Mouse (Mus musculus) lung, adult 2 months (tissue): ENCODE measurements at regions not wholly inside any gene's neighbourhood (a gene's known extent, or its start where the extent isn't known, plus 50 kb on each side); places are given as distances from the start of the nearest gene placed in this dataset.

ENCODE experiments used
- DNase-seq: peaks from one replicate; pipeline ENCODE4 v3.0.0; 2022
- H3K4me1 ChIP-seq: fragments of 200-500 bp; 2 replicates; pipeline ENCODE4 v1.6.1; 2011; ENCODE audit warnings: low read length; ENCODE audit not compliant: control insufficient read depth, insufficient read depth
- H3K4me3 ChIP-seq: fragments of 200-500 bp; replicated peaks from 2 replicates; pipeline ENCODE3; 2011; ENCODE audit warnings: low read depth, mild to moderate bottlenecking, control low read depth, low read length; ENCODE audit errors: extremely low read depth
- CTCF ChIP-seq: fragments of 200-500 bp; IDR thresholded peaks from 2 replicates; pipeline ENCODE4 v1.5.1; 2011; ENCODE audit warnings: mild to moderate bottlenecking, low read length, control low read depth; ENCODE audit not compliant: insufficient read depth
- POLR2A ChIP-seq: fragments of 200-500 bp; IDR thresholded peaks from 2 replicates; pipeline ENCODE4 v1.6.1; 2011; ENCODE audit warnings: low read depth, mild to moderate bottlenecking, control low read depth, low read length, borderline replicate concordance; ENCODE audit errors: extremely low read depth
- WGBS: fragments of 180-500 bp; shearing (Covaris S2); methylation state at CpG from one replicate; pipeline ENCODE4 v1.1.7; 2018; 5-methylcytosine and 5-hydroxymethylcytosine counted together

GRCm38 (mm10) chr7:36874004-36874403 is 176.1 kb downstream of the Tshz3 start:
- TF ChIP-seq POLR2A, result no peak
- no peak for TF ChIP-seq CTCF
- Histone ChIP-seq H3K4me1 (no peaks in the 10 kb centered on the region), H3K4me3 (no peak overlapping the region)
- WGBS, result 73% methylated on average over 5 of the region's 5 CpGs
- DNase-seq, result no peak

- 33% methylated on average over 7 of the region's 7 CpGs for WGBS
- TF ChIP-seq POLR2A (no peak), CTCF (no peak)
- no peak for DNase-seq
- no peak overlapping the region for H3K4me3 ChIP-seq
- no peaks in the 10 kb centered on the region for H3K4me1 ChIP-seq
Measured at GRCm38 (mm10) chr7:36877686-36878085, 179.8 kb downstream of the Tshz3 start.

DNA sequence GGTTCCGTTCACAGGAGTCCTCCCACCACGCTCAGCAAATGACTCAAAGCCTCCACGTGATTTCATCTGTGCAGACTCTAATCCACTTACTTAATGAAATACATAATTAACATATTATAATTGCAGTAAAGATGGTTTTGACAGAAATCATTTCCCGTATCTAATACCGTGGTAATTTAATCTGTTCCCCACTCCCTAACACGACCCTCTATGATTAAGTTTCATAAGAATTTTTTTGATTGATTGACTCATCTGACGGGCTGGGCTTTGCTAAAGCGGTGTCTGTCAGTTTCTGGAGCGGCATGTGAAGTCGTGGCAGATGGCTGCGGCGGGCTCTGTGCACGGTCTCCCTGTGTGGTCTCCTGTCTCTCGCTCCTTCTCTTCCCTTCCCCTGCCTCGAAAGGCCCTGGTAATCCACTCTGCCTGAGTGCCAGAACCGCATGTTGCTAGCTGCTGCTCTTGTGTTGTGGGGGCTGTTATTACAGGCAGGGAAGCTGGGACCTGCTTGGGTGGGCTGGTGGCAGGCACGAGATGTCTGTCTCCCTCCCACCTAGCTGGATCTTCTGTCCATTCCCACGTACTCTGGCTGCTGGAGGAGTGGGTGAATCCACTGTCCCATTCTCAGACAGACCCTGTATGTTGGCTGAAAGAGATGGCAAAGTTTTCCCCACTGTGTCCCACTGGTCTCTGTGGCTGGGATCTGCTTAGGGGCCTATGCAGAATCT is 195.0 kb downstream of the Tshz3 start:
- 65% methylated on average over 18 of the region's 18 CpGs for WGBS
- Histone ChIP-seq H3K4me3 (no peak overlapping the region), H3K4me1 (no peaks in the 10 kb centered on the region)
- TF ChIP-seq CTCF (no peak), POLR2A (no peak)
- DNase-seq, result no peak

DNA sequence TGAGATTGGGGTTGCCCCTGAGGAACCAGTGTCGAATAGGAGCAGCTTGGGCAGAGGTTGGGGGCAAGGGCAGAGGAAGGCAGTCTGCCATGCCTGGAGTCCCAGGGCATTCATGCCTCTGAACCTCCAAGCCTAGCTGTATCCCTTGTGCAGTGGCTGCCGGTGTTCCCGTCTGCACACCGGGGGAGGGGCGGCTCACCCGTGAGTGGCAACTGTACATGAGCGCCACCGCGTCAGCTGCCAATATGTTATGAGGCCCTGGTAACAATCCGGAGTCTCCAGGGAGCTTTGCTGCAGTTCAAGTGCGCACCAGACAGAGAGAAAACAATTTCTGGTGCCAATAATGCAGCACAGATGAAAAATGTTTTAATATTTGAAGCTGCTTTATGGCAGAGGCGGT is 198.4 kb downstream of the Tshz3 start:
- no peak for TF ChIP-seq CTCF

DNA sequence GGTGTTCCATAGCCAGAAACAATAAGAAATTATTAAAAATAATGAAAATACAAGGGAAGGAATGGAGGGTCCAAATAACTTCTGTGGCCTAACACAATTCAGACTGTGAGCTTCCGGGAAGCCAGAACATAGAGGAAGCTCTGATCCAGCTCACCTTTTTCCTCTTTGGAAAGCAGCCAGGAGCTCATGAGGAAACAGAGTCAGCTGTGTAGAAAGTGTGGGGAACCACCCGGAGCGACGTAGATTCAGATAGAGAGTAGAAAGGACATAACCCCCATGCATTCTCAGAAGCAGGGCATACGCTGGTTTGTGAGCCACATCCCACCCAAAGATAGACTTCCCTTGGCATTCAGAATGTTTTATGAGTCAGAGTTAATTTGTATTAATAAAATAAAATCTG is 203.6 kb downstream of the Tshz3 start:
- H3K4me3 ChIP-seq, result no peak overlapping the region
- no peaks in the 10 kb centered on the region for H3K4me1 ChIP-seq
- no peak for DNase-seq
- TF ChIP-seq CTCF (no peak), POLR2A (no peak)
- 57% methylated on average over 5 of the region's 5 CpGs for WGBS

More for the DNA sequence above, 198.4 kb downstream of the Tshz3 start:
- 62% methylated on average over 12 of the region's 12 CpGs for WGBS
- no peak for DNase-seq
- no peaks in the 10 kb centered on the region for H3K4me1 ChIP-seq
- no peak overlapping the region for H3K4me3 ChIP-seq

GRCm38 (mm10) chr7:36913304-36913703 is 215.4 kb downstream of the Tshz3 start:
- WGBS, result 64% methylated on average over 3 of the region's 3 CpGs
- no peak for TF ChIP-seq POLR2A
- TF ChIP-seq CTCF, result no peak
- Histone ChIP-seq H3K4me3 (no peak overlapping the region), H3K4me1 (no peaks in the 10 kb centered on the region)
- no peak for DNase-seq

DNA sequence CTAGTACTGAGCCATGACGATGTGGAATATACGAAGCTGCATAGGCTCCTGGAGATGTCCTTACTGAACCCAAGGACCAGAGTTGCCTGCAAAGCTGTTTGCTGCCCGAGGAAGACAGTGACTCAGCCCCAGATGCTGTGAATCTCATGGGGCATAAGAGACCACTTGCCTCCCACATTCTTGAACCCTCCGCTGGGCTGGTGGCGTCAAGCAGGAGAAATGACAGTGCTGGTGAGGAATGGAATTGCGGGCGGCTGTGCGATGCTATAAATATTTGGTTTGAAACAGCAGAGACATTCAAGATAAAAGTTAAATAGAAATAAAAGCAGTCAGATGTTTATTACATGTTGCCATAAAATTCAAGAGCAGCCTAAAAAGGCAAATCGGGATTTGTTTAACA is 216.3 kb downstream of the Tshz3 start:
- H3K4me3 ChIP-seq, result no peak overlapping the region
- 65% methylated on average over 9 of the region's 9 CpGs for WGBS
- TF ChIP-seq CTCF, result no peak
- no peak for TF ChIP-seq POLR2A
- no peaks in the 10 kb centered on the region for H3K4me1 ChIP-seq
- DNase-seq, result no peak

GRCm38 (mm10) chr7:36915171-36915570 is 217.3 kb downstream of the Tshz3 start:
- WGBS, result 79% methylated on average over 5 of the region's 5 CpGs
- DNase-seq, result no peak
- Histone ChIP-seq H3K4me3 (no peak overlapping the region), H3K4me1 (no peaks in the 10 kb centered on the region)
- TF ChIP-seq CTCF (no peak), POLR2A (no peak)

GRCm38 (mm10) chr7:36917011-36917410 is 219.1 kb downstream of the Tshz3 start:
- 47% methylated on average over 9 of the region's 9 CpGs for WGBS
- no peak for DNase-seq
- no peak overlapping the region for H3K4me3 ChIP-seq
- no peaks in the 10 kb centered on the region for H3K4me1 ChIP-seq
- TF ChIP-seq CTCF, result no peak
- no peak for TF ChIP-seq POLR2A

DNA sequence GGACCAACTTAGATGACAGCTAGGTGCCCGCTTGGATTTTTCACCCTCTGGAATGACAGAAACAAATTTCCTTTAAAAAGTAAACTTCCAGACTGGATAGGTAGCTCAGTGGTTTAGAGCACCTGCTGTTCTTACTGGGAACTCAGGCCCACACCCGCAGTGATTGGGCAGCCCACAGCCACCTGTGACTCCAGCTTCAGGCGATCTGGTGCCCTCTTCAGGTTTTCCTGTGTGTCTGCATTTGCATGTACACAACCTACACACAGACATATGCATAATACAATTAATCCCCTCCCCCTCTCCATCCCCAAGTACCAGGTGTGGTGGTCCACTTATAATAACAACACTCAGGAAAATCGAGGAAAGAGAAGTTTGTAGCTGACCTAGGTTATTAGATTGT is 221.5 kb downstream of the Tshz3 start:
- Histone ChIP-seq H3K4me3 (no peak overlapping the region), H3K4me1 (no peaks in the 10 kb centered on the region)
- DNase-seq, result no peak
- WGBS, result 69% methylated on average over 4 of the region's 4 CpGs
- TF ChIP-seq POLR2A, result no peak
- no peak for TF ChIP-seq CTCF
